Mouse (Mus musculus) thymus, adult 2 months (tissue): ENCODE results near the gene Col25a1.

Experiments
- CTCF ChIP-seq: fragments of 200-500 bp; IDR thresholded peaks from 2 replicates; pipeline ENCODE4 v1.5.1; 2012; ENCODE audit warnings: mild to moderate bottlenecking, control low read depth, low read length, moderate library complexity, borderline replicate concordance; ENCODE audit not compliant: control insufficient read depth, poor library complexity, insufficient read depth; ENCODE audit errors: extremely low read depth
- POLR2A ChIP-seq: fragments of 200-500 bp; IDR thresholded peaks from 2 replicates; pipeline ENCODE4 v1.6.1; 2012; ENCODE audit warnings: mild to moderate bottlenecking, low read length, control low read depth, moderate library complexity; ENCODE audit not compliant: control insufficient read depth, poor library complexity, insufficient read depth; ENCODE audit errors: extremely low read depth

DNA sequence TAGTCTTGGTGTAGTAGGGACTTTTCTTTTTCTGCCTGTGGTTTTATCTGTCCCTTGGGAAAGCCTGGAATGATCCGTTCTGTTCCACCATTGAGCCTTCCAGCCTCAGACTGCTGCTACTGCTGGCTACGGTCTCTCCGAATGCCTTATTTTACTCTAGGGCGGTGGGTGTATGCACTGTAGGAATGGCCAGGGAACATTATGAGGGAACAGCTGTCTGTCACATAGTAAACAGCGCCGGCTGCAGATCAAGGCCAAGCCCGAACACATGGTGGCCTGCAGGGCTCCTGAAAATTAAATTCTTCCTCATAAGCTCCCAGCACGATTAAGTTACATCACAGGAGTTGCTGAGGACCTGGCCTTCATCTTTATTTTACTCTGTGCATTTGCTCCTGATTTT, 3.5 kb upstream of the Col25a1 start:
- TF ChIP-seq CTCF (no peak), POLR2A (no peak)
